Mouse (Mus musculus) E14TG2a.4 (cell line): ENCODE measurements around the gene Ccdc116.

ENCODE experiments used
- CTCF ChIP-seq: conservative IDR thresholded peaks from 2 replicates; pipeline ENCODE4 v1.5.1; 2014; ENCODE audit warnings: low read length
- NANOG ChIP-seq: IDR thresholded peaks from 2 replicates; pipeline ENCODE4 v1.6.1; 2014; ENCODE audit warnings: borderline replicate concordance, low read length, mixed read lengths
- POU5F1 ChIP-seq: IDR thresholded peaks from 2 replicates; pipeline ENCODE4 v1.6.1; 2014; ENCODE audit warnings: low read length, borderline replicate concordance

GRCm38 (mm10) chr16:17104600-17104999, 42.4 kb downstream of the Ccdc116 start:
- TF ChIP-seq CTCF (no peak), NANOG (no peak), POU5F1 (no peak)
